Mouse (Mus musculus) embryonic fibroblast, embryonic 13.5 days (primary cell): ENCODE data around the gene Prss46.

Experiments
- CTCF ChIP-seq: IDR thresholded peaks from 2 replicates; pipeline ENCODE4 v1.5.1; 2011; ENCODE audit warnings: mild to moderate bottlenecking, control low read depth, low read length, moderate library complexity, borderline replicate concordance; ENCODE audit not compliant: insufficient read depth
- POLR2A ChIP-seq: IDR thresholded peaks from 2 replicates; pipeline ENCODE4 v1.6.1; 2011; ENCODE audit warnings: low read depth, mild to moderate bottlenecking, control low read depth, low read length, moderate library complexity

GRCm38 (mm10) chr9:110834961-110835360 is 9.3 kb upstream of the Prss46 start:
- TF ChIP-seq CTCF (no peak), POLR2A (no peak)
